Mouse (Mus musculus): ENCODE results near the gene Casp6. TPM values are rescaled to one million over a fixed set of nuclear protein-coding genes. Genes with fewer than 3 reads are reported as not detected.

Casp6 gene
- polyA plus RNA-seq, 2 experiments from 2014 or later: 61.7 to 71.8 TPM

DNA sequence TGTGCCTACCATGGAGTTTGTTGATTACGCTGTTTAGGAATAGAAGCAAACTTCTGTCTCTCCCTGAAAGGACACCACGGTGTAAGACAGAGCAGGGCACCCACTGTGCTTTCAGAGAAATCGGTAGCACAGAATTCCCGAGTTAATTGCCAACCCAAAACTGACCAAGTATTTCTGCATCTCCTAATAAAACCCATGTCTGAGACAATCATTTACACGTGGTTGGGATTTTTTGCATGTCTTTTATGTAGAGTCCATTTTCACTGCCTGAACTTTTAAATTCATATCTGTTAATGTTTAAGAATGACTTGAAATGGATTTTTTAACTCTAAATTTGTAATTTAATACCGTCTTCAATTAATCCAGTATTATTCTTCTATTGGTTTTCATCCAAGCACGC lies 22.4 kb downstream of the Casp6 start:
- ATAC-seq: no peak

DNA sequence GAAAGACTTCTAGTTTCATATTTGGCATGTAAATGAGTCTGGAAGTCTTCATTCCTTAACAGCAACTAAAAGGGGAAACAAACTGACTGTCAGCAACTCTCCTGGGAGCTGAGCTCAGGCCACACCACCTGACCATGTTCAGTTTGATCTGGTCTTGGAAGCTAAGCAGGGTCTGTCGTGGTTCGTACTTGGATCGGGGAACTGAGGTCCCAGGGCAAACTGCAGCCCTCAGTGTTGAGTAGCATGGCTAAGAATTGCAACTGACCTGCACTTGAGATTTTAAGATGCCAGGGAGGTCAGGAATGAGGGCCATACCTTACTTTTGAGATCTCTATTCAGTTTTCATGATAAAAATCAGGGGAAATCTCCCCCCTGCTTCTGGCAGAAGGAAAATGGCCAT lies 24.6 kb downstream of the Casp6 start:
- no peak for ATAC-seq

DNA sequence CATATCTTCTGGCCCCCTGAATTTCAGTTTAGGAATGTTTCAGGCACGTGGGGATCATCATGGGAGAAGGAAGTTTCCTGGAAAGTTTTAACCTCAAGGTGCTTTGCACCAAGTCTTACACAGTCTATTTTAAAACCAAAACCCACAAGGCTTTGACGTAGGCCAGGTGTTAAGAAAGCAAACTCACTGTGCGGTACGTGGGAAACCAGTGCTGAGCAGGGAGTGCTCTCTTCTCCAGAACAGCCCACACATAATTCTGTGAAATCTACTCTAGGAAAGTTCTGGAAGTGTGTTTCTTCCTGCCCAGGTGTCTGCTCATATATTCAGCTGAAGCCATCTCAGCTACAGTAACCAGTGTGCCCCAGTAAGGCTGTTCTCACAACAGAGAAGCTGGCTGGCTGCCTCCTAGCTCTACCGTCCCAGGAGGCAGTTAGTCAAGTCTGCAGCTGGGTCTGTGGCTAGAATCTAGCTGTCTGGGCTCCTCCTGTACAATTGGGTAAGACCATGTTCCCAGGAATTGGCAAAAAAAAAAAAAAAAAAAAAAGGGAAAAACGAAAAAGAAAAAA lies 29.1 kb downstream of the Casp6 start:
- no peak for ATAC-seq

DNA sequence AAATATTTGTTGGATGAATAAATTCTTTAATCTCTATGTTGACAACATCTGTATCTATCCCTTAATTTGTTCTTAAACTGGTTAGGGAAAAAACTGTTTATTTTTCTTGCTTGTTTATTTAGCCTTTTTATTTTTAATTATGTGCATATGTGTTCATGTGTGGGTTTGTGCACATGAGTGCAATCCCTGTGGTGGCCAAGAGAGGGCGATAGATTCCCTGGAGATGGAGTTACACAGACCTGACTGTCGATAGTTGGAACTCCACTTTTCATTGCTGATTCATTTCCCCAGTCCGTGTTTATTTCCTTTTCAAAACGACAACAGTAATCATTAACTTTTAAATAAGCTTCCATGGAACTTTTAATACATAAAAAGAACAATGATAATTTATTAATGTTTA lies 31.2 kb downstream of the Casp6 start:
- ATAC-seq: peak; percentile 47

DNA sequence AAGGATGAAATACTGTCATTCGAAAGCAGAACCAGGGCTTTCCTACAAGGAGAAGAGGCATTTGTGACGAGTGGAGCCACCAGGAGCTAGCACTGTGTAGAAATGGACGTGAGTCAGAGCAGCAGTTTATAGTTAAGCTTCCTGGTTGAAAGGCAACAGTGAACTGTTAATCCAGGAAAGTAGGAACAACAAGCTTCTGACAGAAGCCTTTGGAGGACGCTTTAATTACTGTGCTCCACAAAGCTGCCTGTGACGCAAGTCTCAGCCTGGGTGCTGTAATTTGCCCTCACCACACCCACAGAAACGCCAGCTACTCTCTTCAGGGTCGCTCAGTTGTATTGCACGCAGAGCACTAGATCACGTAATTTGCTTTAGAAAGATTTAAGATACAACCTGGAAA lies 35.3 kb downstream of the Casp6 start:
- no peak for ATAC-seq

DNA sequence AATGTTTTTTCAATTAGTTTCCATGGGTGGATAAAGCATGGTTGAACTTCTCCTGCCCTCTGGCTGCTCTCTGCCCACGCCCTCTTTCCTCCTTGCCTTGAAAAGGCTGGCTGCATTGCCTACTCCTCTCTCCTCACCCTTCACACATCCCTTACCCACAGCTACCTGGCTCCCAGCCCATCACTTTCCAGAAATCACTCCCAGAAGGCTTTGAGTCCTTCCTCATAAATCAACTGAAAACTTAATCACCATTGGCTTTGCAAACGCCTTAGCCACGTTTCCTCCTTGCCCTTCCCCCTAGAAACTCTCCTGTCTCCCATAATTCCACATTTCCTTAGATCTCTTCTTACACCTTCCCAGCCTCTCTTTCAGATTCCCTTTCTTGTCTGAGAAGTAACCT lies 36.6 kb downstream of the Casp6 start:
- no peak for ATAC-seq

DNA sequence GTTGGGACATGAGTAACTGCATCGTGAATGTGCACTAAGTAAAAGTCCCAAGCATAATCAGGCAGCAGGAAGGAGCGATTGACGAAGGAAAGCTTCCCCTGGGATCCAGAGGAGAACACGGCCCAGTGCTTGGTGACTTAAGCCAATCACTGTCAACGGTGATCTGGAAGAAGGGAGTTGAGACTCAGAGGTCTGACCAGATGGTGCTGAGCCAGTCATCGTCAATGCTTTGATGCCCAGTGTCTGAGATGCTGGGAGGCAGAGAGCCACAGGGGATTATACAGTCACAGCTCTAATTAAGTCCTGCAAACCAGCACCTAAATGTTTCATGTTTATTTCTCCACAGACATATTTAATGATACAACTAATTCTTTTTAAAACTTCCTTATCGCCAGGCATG lies 37.8 kb downstream of the Casp6 start:
- no peak for ATAC-seq

DNA sequence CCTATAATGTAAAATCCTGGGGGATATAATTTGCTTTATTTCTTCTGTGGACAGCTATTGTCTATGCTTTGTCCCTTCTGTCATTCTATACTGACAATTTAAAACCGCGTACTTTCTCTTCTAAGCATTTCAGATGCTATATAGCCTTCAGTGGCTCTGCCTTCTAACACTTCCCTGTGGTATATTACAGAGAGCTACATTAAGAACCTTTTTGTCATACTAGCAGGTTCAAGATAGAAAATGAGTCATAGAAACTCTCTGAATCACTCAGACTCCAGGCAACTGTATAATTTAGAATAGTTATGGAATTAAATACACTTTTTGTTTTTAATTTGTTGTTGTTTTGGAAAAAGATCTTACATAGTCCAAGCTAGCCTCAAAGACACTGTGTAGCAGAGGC lies 39.6 kb downstream of the Casp6 start:
- ATAC-seq: no peak

DNA sequence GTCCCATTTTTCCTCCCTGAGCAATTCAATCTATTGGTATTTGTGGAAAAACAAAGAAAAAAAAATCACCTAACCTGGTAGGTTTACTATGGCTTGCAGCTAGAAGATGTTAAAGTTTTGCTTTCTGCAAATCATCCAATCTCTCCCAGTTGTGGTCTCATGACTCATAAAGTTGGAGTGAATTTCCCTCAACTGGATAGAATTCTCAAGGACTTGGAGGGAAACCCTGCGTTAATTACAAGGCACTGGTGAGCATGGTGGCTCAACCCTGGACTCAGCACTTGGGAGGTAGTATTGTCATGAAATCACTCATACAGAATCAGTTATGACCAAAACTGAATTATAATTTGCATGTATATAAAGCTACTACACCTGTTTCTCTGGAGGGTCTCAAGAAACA lies 40.1 kb downstream of the Casp6 start:
- no peak for ATAC-seq

DNA sequence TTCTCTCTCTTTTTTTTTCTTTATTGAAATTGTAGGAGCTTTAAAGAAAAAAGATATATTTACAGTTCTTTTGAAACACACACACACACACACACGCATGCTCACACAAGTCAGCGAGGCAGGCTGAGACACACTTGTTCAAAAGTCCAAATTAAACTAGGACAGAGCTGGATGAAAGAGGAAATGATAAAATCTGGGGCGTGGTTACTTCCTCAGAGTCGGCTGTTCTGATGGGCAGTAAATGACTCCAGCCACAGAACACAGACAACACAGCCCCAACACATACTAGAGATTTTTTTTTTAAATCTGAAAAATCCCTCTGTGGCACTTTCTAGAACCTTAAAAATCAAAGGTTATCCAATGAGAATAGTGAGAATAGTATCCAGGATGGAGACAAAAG lies 42.6 kb downstream of the Casp6 start:
- ATAC-seq: no peak

DNA sequence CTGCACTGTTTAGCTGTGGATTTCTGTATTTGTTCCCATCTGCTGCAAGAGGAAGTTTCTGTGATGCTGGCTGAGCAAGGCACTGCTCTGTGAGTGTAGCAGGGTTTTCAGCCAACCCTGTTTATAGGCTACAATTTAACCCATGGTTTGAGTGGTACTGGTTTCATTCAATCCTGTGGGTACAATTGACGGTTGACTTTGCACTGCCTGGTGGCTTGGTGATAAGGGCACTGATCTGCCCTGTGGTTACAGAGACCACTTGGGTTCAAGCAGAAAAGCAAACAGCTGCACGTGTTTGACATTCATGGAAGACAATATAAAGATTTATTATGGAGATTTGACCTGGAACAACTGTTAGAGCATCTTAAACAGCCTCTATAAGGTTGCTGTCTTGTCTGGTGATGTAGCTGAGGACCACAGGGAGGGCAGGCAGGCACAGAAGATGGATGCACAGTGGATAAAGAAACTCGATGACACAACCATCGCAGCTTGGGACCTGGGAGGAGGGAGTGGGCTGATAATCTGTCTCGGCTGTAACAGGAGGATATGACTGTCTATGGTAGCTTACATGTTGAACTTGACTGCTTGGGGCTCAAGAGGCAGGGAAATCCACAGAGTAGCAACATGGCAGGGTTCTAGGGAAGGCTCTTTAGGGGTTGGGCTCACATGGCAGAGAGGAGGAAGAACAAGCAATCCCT lies 45.1 kb downstream of the Casp6 start:
- ATAC-seq: no peak

DNA sequence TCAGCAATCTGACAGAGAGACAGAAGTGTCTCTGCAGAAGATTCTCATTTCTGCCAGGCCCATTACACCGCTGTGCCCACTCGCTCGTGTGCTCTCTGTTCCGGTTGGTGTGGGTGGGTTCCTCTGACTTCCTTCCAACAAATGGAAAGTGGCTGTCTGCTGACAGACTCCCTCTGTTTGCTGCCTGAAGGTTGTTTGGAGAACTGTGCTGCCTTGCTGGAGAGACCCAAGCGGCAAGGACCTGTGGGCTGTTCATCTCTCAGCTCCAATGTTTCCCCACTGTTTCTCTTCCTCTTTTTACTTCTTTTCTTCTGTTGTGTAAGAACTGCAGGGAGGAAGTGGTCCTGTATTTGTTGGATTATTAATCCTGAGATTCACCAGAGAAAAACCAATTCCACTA lies 47.1 kb downstream of the Casp6 start:
- ATAC-seq: no peak

DNA sequence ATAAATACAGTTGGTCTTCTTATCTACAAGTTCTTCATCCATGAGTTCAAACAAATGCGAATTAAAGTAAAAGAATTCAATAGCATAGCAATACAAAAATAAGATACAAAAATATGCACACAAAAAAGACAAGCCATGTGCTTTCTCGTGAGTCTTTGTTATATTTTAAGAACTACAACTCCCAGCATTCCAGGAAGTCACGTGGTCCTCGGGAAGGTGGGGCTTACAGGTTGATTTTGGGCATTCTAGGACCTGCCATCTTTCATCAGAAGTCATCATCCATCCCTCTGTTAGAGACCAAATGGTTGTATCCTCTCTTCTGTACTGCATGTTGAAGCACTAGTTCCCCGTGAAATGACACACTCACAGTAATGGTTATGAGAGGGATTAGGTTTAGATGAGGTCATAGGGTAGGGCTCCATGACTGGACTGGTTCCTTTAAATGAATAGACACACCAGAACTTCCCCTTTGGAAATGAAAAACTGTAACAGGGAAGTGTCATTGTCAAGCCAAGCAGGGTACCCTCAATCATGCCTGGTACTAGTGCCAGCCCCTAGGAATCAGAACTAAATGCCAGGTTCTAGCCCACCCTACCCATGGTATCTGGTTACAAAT lies 48.0 kb downstream of the Casp6 start:
- no peak for ATAC-seq

DNA sequence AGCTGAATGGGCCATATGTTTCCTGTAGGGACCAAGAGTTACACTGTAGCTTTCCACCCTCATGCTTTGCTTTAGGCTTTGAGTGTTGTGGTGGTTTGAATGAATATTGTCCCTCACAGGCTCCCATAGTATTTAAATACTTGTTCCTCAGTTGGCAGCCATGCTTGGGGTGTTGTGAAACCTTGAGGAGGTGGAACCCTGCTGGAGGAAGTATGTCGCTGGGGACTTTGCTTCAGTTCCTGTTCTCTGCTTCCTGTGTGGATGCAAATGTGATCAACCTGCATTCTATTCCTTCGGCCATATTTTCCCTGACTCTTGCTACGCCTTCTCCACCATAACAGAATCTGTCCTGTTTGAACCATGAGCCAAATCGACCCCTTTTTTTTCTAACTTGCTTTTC lies 52.1 kb downstream of the Casp6 start:
- no peak for ATAC-seq

DNA sequence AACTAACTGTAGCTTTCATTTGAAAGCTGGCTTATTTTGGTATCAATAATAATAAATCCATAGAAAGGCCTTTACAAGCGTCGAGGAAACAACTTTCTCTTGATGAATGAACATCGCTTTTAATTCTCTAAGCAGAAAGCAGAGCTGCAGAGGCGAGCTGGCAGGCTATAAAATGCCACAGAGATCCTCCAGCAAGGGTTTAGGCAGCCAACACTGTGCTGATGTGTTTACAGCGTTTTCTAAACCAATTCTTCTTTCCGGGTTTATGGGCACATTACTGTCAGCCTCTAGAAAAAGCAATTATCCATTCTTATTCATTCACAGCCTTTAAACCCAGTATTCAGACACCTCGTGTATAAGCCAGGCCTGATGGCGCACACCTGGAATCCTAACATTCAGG lies 61.3 kb downstream of the Casp6 start:
- ATAC-seq: no peak

Other genes starting within 250 kb of the Casp6 start
- gene Egf, start 146.1 kb upstream of the Casp6 start, polyA plus RNA-seq (2017; shearing (Covaris generic)): 1 to 10 TPM; 1.9 to 3.8 TPM
- not detected for gene Lrit3, start 97.4 kb upstream of the Casp6 start, polyA plus RNA-seq (2017; shearing (Covaris generic))
- gene Rrh, start 78.8 kb upstream of the Casp6 start, polyA plus RNA-seq (2017; shearing (Covaris generic)): under 1 TPM in 1 of 2 experiments, not detected in 1; 0.32 TPM
- 10 to 100 TPM in 1 of 2 experiments, 1 to 10 TPM in 1; 8.9 to 13.8 TPM for gene Gar1, start 70.0 kb upstream of the Casp6 start, polyA plus RNA-seq (2017; shearing (Covaris generic))
- not detected for gene Cfi, start 65.5 kb upstream of the Casp6 start, polyA plus RNA-seq (2017; shearing (Covaris generic))
- gene Pla2g12a, start 22.8 kb upstream of the Casp6 start, polyA plus RNA-seq (2017; shearing (Covaris generic)): 1 to 10 TPM; 1.4 to 2.4 TPM
- 10 to 100 TPM; 23.8 to 24.6 TPM for gene Mcub, start 68.8 kb downstream of the Casp6 start, polyA plus RNA-seq (2017; shearing (Covaris generic))
- 10 to 100 TPM; 25.2 to 26.6 TPM for gene Sec24b, start 160.1 kb downstream of the Casp6 start, polyA plus RNA-seq (2017; shearing (Covaris generic))
- under 1 TPM in 1 of 2 experiments, not detected in 1; 0.08 TPM for gene Col25a1, start 230.1 kb downstream of the Casp6 start, polyA plus RNA-seq (2017; shearing (Covaris generic))